Mouse (Mus musculus): ENCODE results near the gene Ubxn2a.

DNA sequence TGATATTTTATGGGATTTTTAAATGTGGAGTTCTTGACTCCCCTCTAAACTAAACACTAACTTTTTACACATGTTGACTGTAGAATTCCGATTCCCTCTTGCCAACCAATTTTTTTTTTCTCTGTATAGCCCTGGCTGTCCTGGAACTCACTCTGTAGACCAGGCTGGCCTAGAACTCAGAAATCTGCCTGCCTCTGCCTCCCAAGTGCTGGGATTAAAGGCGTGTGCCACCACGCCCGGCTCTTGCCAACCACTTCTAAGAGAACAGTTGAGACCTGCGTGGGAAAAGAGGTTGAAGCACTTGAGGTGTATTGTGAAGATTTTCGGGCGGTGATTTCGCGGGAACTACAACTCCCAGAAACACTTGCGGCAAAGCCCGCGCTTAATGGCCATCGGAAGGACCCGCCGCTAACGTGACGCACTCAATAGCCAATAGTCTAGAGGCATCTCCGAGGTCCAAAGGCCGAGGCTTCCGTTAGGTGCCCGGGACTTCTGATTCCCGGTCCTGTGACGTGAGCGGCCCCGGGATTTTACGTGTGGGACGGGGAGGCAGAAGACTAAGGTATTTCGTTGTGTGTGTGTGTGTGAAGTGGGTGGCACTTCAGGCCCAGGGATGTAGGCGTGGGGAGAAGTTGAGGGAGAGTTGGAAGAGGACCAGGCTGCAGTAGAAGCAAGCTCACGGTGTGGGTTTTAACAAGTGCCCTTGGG, 64.5 kb downstream of the Ubxn2a start, which contains the start of gene Wdcp:
- TF ChIP-seq CTCF (IDR thresholded peaks at IDR 0.05; ENCODE audit: low read depth) = no peak
- no peak for TF ChIP-seq EP300 (optimal IDR thresholded peaks at IDR 0.05)
